Mouse (Mus musculus): ENCODE data around the gene Ccar1. TPM values are rescaled to one million over a fixed set of nuclear protein-coding genes. Genes with fewer than 3 reads are reported as not detected.
A peak's percentile ranks its signal among the peaks of the same experiment; 100 is the strongest.
"Not testable (repeated sequence)": the region's sequence is repeated elsewhere in the genome, so short reads cannot be mapped to it uniquely, and the experiment has no call there.

Gene Ccar1
- polyA plus RNA-seq, 1 experiment from 2014 or later = 153 TPM

- Histone ChIP-seq H3K4me1 (replicated peaks) (peaks cover 12% of the 10 kb centered on the region; the same call in 1 of the 2 replicates), H3K9ac (replicated peaks) (no peak overlapping the region), H3K4me3 (replicated peaks) (no peak overlapping the region), H3K9me3 (no peaks in the 10 kb centered on the region), H3K36me3 (peaks cover 17% of the 10 kb centered on the region), H3K4me2 (no peak overlapping the region), H3K27me3 (no peaks in the 10 kb centered on the region), H3K27ac (no peak overlapping the region)
- 97% methylated on average over 4 of the region's 4 CpGs for WGBS
- no peak for ATAC-seq (ENCODE audit: insufficient number of reproducible peaks, insufficient read depth, low FRiP score, low TSS enrichment, low read depth)
These were observed 2.1 kb upstream of the Ccar1 start for GRCm38 (mm10) chr10:62794221-62794620.

GRCm38 (mm10) chr10:62793091-62793453 lies 986 bp upstream of the Ccar1 start:
- ATAC-seq (ENCODE audit: insufficient number of reproducible peaks, insufficient read depth, low FRiP score, low TSS enrichment, low read depth) = 0 out of 2 replicates have a peak, but pooled peaks have one; percentile 32
- Histone ChIP-seq H3K4me3 (replicated peaks) (peak overlapping the region; percentile 99), H3K36me3 (peaks cover 27% of the 10 kb centered on the region), H3K9ac (replicated peaks) (no peak overlapping the region), H3K4me1 (replicated peaks) (peaks cover 12% of the 10 kb centered on the region; the same call in 1 of the 2 replicates), H3K27me3 (no peaks in the 10 kb centered on the region), H3K4me2 (peak overlapping the region; percentile 66), H3K27ac (peak overlapping the region; percentile 96), H3K9me3 (no peaks in the 10 kb centered on the region)
- WGBS = 29% methylated on average over 2 of the region's 2 CpGs

GRCm38 (mm10) chr10:62791251-62792176 lies 572 bp downstream of the Ccar1 start:
- ATAC-seq (ENCODE audit: insufficient number of reproducible peaks, insufficient read depth, low FRiP score, low TSS enrichment, low read depth) = peak; percentile 82
- Histone ChIP-seq H3K27ac (peak overlapping the region; percentile 96), H3K4me1 (replicated peaks) (peaks cover 12% of the 10 kb centered on the region; the same call in 1 of the 2 replicates), H3K9me3 (no peaks in the 10 kb centered on the region), H3K36me3 (peaks cover 43% of the 10 kb centered on the region), H3K27me3 (no peaks in the 10 kb centered on the region), H3K4me2 (peak overlapping the region; percentile 66), H3K4me3 (replicated peaks) (peak overlapping the region; percentile 99), H3K9ac (replicated peaks) (peak overlapping the region; percentile 99)
- 1% methylated on average over 77 of the region's 78 CpGs for WGBS

GRCm38 (mm10) chr10:62781776-62782175 lies 10.3 kb downstream of the Ccar1 start:
- 100% methylated on average over 1 of the region's 1 CpGs for WGBS
- not testable (repeated sequence) for H3K9me3 ChIP-seq; ATAC-seq (ENCODE audit: insufficient number of reproducible peaks, insufficient read depth, low FRiP score, low TSS enrichment, low read depth)

GRCm38 (mm10) chr10:62750781-62751180 lies 41.3 kb downstream of the Ccar1 start:
- Histone ChIP-seq H3K27ac (no peak overlapping the region), H3K27me3 (no peaks in the 10 kb centered on the region), H3K4me3 (replicated peaks) (no peak overlapping the region), H3K4me2 (no peak overlapping the region), H3K4me1 (replicated peaks) (no peaks in the 10 kb centered on the region), H3K9ac (replicated peaks) (no peak overlapping the region), H3K9me3 (no peaks in the 10 kb centered on the region), H3K36me3 (peaks cover 97% of the 10 kb centered on the region)
- WGBS = 87% methylated on average over 6 of the region's 6 CpGs
- ATAC-seq (ENCODE audit: insufficient number of reproducible peaks, insufficient read depth, low FRiP score, low TSS enrichment, low read depth) = no peak

More at GRCm38 (mm10) chr10:62781776-62782175, 10.3 kb downstream of the Ccar1 start:
- not testable (repeated sequence) for H3K27ac ChIP-seq; H3K4me3 ChIP-seq (replicated peaks); H3K27me3 ChIP-seq; H3K9ac ChIP-seq (replicated peaks); H3K4me2 ChIP-seq; H3K4me1 ChIP-seq (replicated peaks)
- peaks cover 97% of the 10 kb centered on the region for H3K36me3 ChIP-seq

GRCm38 (mm10) chr10:62739961-62740737 lies 51.9 kb downstream of the Ccar1 start:
- Histone ChIP-seq H3K9me3 (no peaks in the 10 kb centered on the region), H3K4me1 (replicated peaks) (0 out of 2 replicates have a peak, but pooled peaks cover 3% of the 10 kb centered on the region), H3K4me2 (no peak overlapping the region), H3K27me3 (no peaks in the 10 kb centered on the region), H3K27ac (no peak overlapping the region), H3K36me3 (peaks cover 48% of the 10 kb centered on the region), H3K9ac (replicated peaks) (no peak overlapping the region), H3K4me3 (replicated peaks) (no peak overlapping the region)
- WGBS = 90% methylated on average over 4 of the region's 4 CpGs
- ATAC-seq (ENCODE audit: insufficient number of reproducible peaks, insufficient read depth, low FRiP score, low TSS enrichment, low read depth) = no peak

GRCm38 (mm10) chr10:62736965-62737688 lies 55.0 kb downstream of the Ccar1 start:
- H3K27ac ChIP-seq = peak overlapping the region; percentile 41; the same call in 1 of the 2 replicates

GRCm38 (mm10) chr10:62730826-62731225 lies 61.3 kb downstream of the Ccar1 start:
- no peaks in the 10 kb centered on the region for H3K9me3 ChIP-seq
- no peaks in the 10 kb centered on the region for H3K36me3 ChIP-seq
- no peak overlapping the region for H3K9ac ChIP-seq (replicated peaks)
- ATAC-seq (ENCODE audit: insufficient number of reproducible peaks, insufficient read depth, low FRiP score, low TSS enrichment, low read depth) = no peak
- H3K27ac ChIP-seq = no peak overlapping the region
- H3K4me1 ChIP-seq (replicated peaks) = peaks cover 5% of the 10 kb centered on the region; the same call in 1 of the 2 replicates
- no peak overlapping the region for H3K4me2 ChIP-seq
- peaks cover 11% of the 10 kb centered on the region for H3K27me3 ChIP-seq
- WGBS = 69% methylated on average over 10 of the region's 10 CpGs
- H3K4me3 ChIP-seq (replicated peaks) = no peak overlapping the region

More at GRCm38 (mm10) chr10:62736965-62737688, 55.0 kb downstream of the Ccar1 start:
- no peak for ATAC-seq (ENCODE audit: insufficient number of reproducible peaks, insufficient read depth, low FRiP score, low TSS enrichment, low read depth)
- H3K27me3 ChIP-seq = no peaks in the 10 kb centered on the region
- H3K4me3 ChIP-seq (replicated peaks) = no peak overlapping the region
- no peak overlapping the region for H3K9ac ChIP-seq (replicated peaks)
- no peak overlapping the region for H3K4me2 ChIP-seq
- H3K9me3 ChIP-seq = no peaks in the 10 kb centered on the region
- peaks cover 26% of the 10 kb centered on the region for H3K36me3 ChIP-seq
- WGBS = 53% methylated on average over 4 of the region's 4 CpGs
- H3K4me1 ChIP-seq (replicated peaks) = 0 out of 2 replicates have a peak, but pooled peaks cover 3% of the 10 kb centered on the region

GRCm38 (mm10) chr10:62725771-62726687 lies 66.1 kb downstream of the Ccar1 start, which contains the start of gene Stox1:
Gene Stox1, minus strand, starts transcription at chr10:62726128.
- H3K4me1 ChIP-seq (replicated peaks) = peaks cover 13% of the 10 kb centered on the region; the same call in 1 of the 2 replicates
- H3K4me3 ChIP-seq (replicated peaks) = peak within 1 kb of the TSS; percentile 82
- H3K27ac ChIP-seq = no peak within 1 kb of the TSS
- H3K4me2 ChIP-seq = peak within 1 kb of the TSS; percentile 94
- WGBS = 2% methylated on average over 85 of the region's 85 CpGs
- H3K9ac ChIP-seq (replicated peaks) = peak within 1 kb of the TSS; percentile 68
- peaks cover 52% of the 10 kb centered on the region for H3K27me3 ChIP-seq
- H3K9me3 ChIP-seq = no peaks in the 10 kb centered on the region
- no peaks in the 10 kb centered on the region for H3K36me3 ChIP-seq
- peak; percentile 71 for ATAC-seq (ENCODE audit: insufficient number of reproducible peaks, insufficient read depth, low FRiP score, low TSS enrichment, low read depth)

- H3K27me3 ChIP-seq = peaks cover 54% of the 10 kb centered on the region
- H3K36me3 ChIP-seq = no peaks in the 10 kb centered on the region
- peak overlapping the region; percentile 82 for H3K4me3 ChIP-seq (replicated peaks)
- ATAC-seq (ENCODE audit: insufficient number of reproducible peaks, insufficient read depth, low FRiP score, low TSS enrichment, low read depth) = no peak
- H3K4me2 ChIP-seq = peak overlapping the region; percentile 94
- no peaks in the 10 kb centered on the region for H3K9me3 ChIP-seq
- peaks cover 13% of the 10 kb centered on the region; the same call in 1 of the 2 replicates for H3K4me1 ChIP-seq (replicated peaks)
- H3K9ac ChIP-seq (replicated peaks) = no peak overlapping the region
- H3K27ac ChIP-seq = no peak overlapping the region
- 17% methylated on average over 7 of the region's 7 CpGs for WGBS
These were observed 67.2 kb downstream of the Ccar1 start for GRCm38 (mm10) chr10:62724936-62725335.

All from limb, embryonic 12.5 days (tissue).